Mouse (Mus musculus) lung, postnatal 0 days (tissue): ENCODE results near the gene Allc.

Source experiments
- CTCF ChIP-seq: IDR thresholded peaks from 2 replicates; pipeline ENCODE4 v1.5.1; 2016; ENCODE audit warnings: antibody characterized with exemption, mild to moderate bottlenecking
- EP300 ChIP-seq: IDR thresholded peaks from 2 replicates; pipeline ENCODE4 v1.6.1; 2016; ENCODE audit warnings: antibody characterized with exemption, mild to moderate bottlenecking, control low read depth

DNA sequence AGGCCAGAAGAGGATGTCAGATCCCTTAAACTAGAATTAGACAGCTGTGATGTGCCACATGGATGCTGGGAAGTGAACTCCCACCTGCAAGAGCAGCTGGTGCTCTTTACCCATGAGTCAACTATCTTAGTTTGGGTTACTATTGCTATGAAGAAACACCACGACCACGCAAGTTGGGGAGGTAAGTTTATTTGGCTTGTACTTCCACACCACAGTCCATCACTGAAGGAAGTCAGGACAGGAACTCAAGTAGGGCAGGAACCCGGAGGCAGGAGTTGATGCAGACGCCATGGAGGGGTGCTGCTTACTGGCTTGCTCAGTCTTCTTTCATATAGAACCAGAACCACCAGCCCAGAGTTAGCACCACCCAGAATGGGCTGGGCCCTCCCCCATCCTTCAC is 44.8 kb upstream of the Allc start:
- TF ChIP-seq EP300 (no peak), CTCF (no peak)
